ENCODE assay signal across 10 mouse cellular contexts in the genomic region with DNA sequence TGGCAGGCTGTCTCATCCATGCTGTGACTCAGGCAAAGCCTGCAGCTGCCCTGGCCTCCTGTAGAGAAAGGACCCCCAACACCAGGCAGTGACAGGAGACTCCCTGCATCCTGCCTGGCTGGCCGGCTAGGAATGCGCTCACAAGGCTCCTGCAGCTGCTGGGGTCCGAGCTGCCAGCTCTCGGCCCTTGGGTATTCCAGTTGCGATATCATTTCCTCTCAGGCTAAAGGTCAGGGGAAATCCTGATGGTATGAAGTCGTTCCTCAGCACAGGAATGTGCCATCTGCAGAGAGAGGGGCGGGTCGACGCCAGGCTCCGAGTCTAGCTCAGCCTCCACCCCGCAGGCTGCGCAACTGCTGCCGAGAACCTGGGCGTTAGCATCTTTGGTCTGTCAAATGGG. TPM values are rescaled to one million over a fixed set of nuclear protein-coding genes. Genes with fewer than 3 reads are reported as not detected.
DNase-seq lines count a peak whose midpoint lies in the region; ATAC-seq and TF ChIP-seq lines count a peak whose summit lies in the region.
"Had no signal": no experiment of that assay in that cellular context is flagged by ENCODE, and none has a peak within 500 bp of the region (broad histone marks: within the 10 kb centered on the region; RNA-seq: fewer than 3 reads in every experiment).

No protein-coding gene starts in this region.

- DNase-seq in stomach, postnatal 0 days (ENCODE audit: low spot score), result no peak
- peak; percentile 39 to 46 for DNase-seq in gastrocnemius, adult 8-10 months (ENCODE audit: low spot score in 2 of 2)
- DNase-seq in heart, postnatal 25 days (ENCODE audit: low spot score), result peak; percentile 62
- DNase-seq in spleen, postnatal 36 days (ENCODE audit: low spot score in 2 of 2), result no peak
- no peak for DNase-seq in adrenal gland, postnatal 10 days
- DNase-seq: kidney, postnatal 4 days had no signal

- 0 out of 2 replicates have a peak, but pooled peaks have one; percentile 49 for ATAC-seq in stomach, embryonic 14.5 days (ENCODE audit: insufficient number of reproducible peaks, insufficient read depth, low FRiP score, low read depth)
- ATAC-seq in stomach, postnatal 0 days (ENCODE audit: low FRiP score, low TSS enrichment), result no peak
- ATAC-seq in intestine, embryonic 15.5 days, result no peak

- TF ChIP-seq EP300 in stomach, postnatal 0 days (optimal IDR thresholded peaks at IDR 0.05), result no peak

- no peak overlapping the region for H3K4me3 ChIP-seq in stomach, embryonic 14.5 days (ENCODE audit: low read depth, low read length)
- H3K4me3 ChIP-seq in stomach, postnatal 0 days (ENCODE audit: low read depth, low read length), result no peak overlapping the region
- no peak overlapping the region for H3K4me3 ChIP-seq in intestine, embryonic 15.5 days (replicated peaks)
- H3K4me3 ChIP-seq: embryonic facial prominence, embryonic 13.5 days had no signal

- no peak overlapping the region for H3K27ac ChIP-seq in stomach, embryonic 14.5 days (ENCODE audit: low read length)
- H3K27ac ChIP-seq in stomach, postnatal 0 days (replicated peaks), result no peak overlapping the region
- no peak overlapping the region for H3K27ac ChIP-seq in intestine, embryonic 15.5 days
- H3K27ac ChIP-seq: embryonic facial prominence, embryonic 13.5 days; macrophage had no signal

- intact Hi-C loops in heart, postnatal 25 days (cut with DNase I), result no loop called here

- H3K9me3 ChIP-seq in stomach, embryonic 14.5 days (ENCODE audit: control insufficient read depth, low read depth, low read length), result no peaks in the 10 kb centered on the region
- no peaks in the 10 kb centered on the region for H3K9me3 ChIP-seq in stomach, postnatal 0 days (ENCODE audit: control insufficient read depth, low read length)
- no peaks in the 10 kb centered on the region for H3K9me3 ChIP-seq in intestine, embryonic 15.5 days

- H3K9ac ChIP-seq in stomach, embryonic 14.5 days (replicated peaks; ENCODE audit: low read depth, low read length), result no peak overlapping the region
- no peak overlapping the region for H3K9ac ChIP-seq in stomach, postnatal 0 days (ENCODE audit: low read length)
- H3K9ac ChIP-seq in intestine, embryonic 15.5 days, result no peak overlapping the region
- H3K9ac ChIP-seq: embryonic facial prominence, embryonic 13.5 days had no signal

- WGBS in stomach, embryonic 14.5 days, result 46% methylated on average over 14 of the region's 14 CpGs
- 58% methylated on average over 14 of the region's 14 CpGs for WGBS in stomach, postnatal 0 days
- WGBS in intestine, embryonic 15.5 days, result 48% methylated on average over 14 of the region's 14 CpGs

- H3K4me1 ChIP-seq in stomach, embryonic 14.5 days (ENCODE audit: control insufficient read depth, insufficient read depth, low read length), result no peaks in the 10 kb centered on the region
- no peaks in the 10 kb centered on the region for H3K4me1 ChIP-seq in stomach, postnatal 0 days (replicated peaks; ENCODE audit: control insufficient read depth, insufficient read depth)
- H3K4me1 ChIP-seq in intestine, embryonic 15.5 days (replicated peaks), result no peaks in the 10 kb centered on the region
- H3K4me1 ChIP-seq: embryonic facial prominence, embryonic 13.5 days had no signal

- H3K27me3 ChIP-seq in stomach, embryonic 14.5 days (ENCODE audit: control insufficient read depth, insufficient read depth, low read length), result no peaks in the 10 kb centered on the region
- H3K27me3 ChIP-seq in stomach, postnatal 0 days (ENCODE audit: control insufficient read depth, insufficient read depth, low read length), result no peaks in the 10 kb centered on the region
- H3K27me3 ChIP-seq in intestine, embryonic 15.5 days (replicated peaks), result no peaks in the 10 kb centered on the region
- H3K27me3 ChIP-seq: embryonic facial prominence, embryonic 13.5 days had no signal

- no peak overlapping the region for H3K4me2 ChIP-seq in stomach, embryonic 14.5 days (replicated peaks; ENCODE audit: low read depth, low read length)
- no peak overlapping the region for H3K4me2 ChIP-seq in stomach, postnatal 0 days (replicated peaks; ENCODE audit: low read depth)
- no peak overlapping the region for H3K4me2 ChIP-seq in intestine, embryonic 15.5 days (replicated peaks)
- H3K4me2 ChIP-seq: embryonic facial prominence, embryonic 13.5 days had no signal

- TF ChIP-seq CTCF in stomach, postnatal 0 days (IDR thresholded peaks at IDR 0.05; ENCODE audit: low read depth), result no peak

- no peaks in the 10 kb centered on the region for H3K36me3 ChIP-seq in stomach, embryonic 14.5 days (ENCODE audit: control insufficient read depth, insufficient read depth, low read length)
- no peaks in the 10 kb centered on the region for H3K36me3 ChIP-seq in stomach, postnatal 0 days (ENCODE audit: control insufficient read depth, insufficient read depth, low read length)
- H3K36me3 ChIP-seq in intestine, embryonic 15.5 days, result no peaks in the 10 kb centered on the region
- H3K36me3 ChIP-seq: embryonic facial prominence, embryonic 13.5 days had no signal

RNA-seq across cellular contexts. Expression of a gene that starts 46.2 kb away (rescaled TPM):
- polyA plus RNA-seq in stomach, embryonic 14.5 days (2014; fragmentation: Nextera tagmentation; extraction: Ambion mirVana), result 0.14 and 0.25 TPM in 2 replicates
- 0.06 and 0.27 TPM in 2 replicates for polyA plus RNA-seq in stomach, postnatal 0 days (2015; fragmentation: Nextera tagmentation; extraction: Ambion mirVana)
- under 1 TPM in 1 of 4 experiments, not detected in 3; 0.07 TPM for total RNA-seq in gastrocnemius, adult 8-10 months (2022)
- total RNA-seq in heart, postnatal 25 days (2021), result under 1 TPM; 0.50 to 0.70 TPM
- 0.04 and 0.09 TPM in 2 replicates for polyA plus RNA-seq in intestine, embryonic 15.5 days (2015; fragmentation: Nextera tagmentation; extraction: Ambion mirVana)
- total RNA-seq in adrenal gland, postnatal 10 days (2021), result under 1 TPM; 0.27 to 0.94 TPM
- polyA plus RNA-seq: macrophage had no signal

Comparison
In these comparisons a context has a peak if more than half of its experiments do, and no peak if none do; other contexts are left out.
1. DNase-seq: peak in gastrocnemius, adult 8-10 months (2 of 2) and heart, postnatal 25 days (single experiment); none in stomach, postnatal 0 days (single experiment), spleen, postnatal 36 days (0 of 2) and adrenal gland, postnatal 10 days (single experiment).